Mouse (Mus musculus) lung, adult 2 months (tissue): ENCODE data around the gene Espn. TPM values are rescaled to one million over a fixed set of nuclear protein-coding genes. Genes with fewer than 3 reads are reported as not detected.
A peak's percentile ranks its signal among the peaks of the same experiment; 100 is the strongest.

Experiments used
- DNase-seq: peaks from one replicate; pipeline ENCODE4 v3.0.0; 2022
- H3K4me1 ChIP-seq: fragments of 200-500 bp; 2 replicates; pipeline ENCODE4 v1.6.1; 2011; ENCODE audit warnings: low read length; ENCODE audit not compliant: control insufficient read depth, insufficient read depth
- H3K4me3 ChIP-seq: fragments of 200-500 bp; replicated peaks from 2 replicates; pipeline ENCODE3; 2011; ENCODE audit warnings: low read depth, mild to moderate bottlenecking, control low read depth, low read length; ENCODE audit errors: extremely low read depth
- CTCF ChIP-seq: fragments of 200-500 bp; IDR thresholded peaks from 2 replicates; pipeline ENCODE4 v1.5.1; 2011; ENCODE audit warnings: mild to moderate bottlenecking, low read length, control low read depth; ENCODE audit not compliant: insufficient read depth
- POLR2A ChIP-seq: fragments of 200-500 bp; IDR thresholded peaks from 2 replicates; pipeline ENCODE4 v1.6.1; 2011; ENCODE audit warnings: low read depth, mild to moderate bottlenecking, control low read depth, low read length, borderline replicate concordance; ENCODE audit errors: extremely low read depth
- WGBS: fragments of 180-500 bp; shearing (Covaris S2); methylation state at CpG from one replicate; pipeline ENCODE4 v1.1.7; 2018; 5-methylcytosine and 5-hydroxymethylcytosine counted together
- polyA plus RNA-seq: library from polyadenylated mRNA; depleted of rRNA; stranded (reverse); fragments of >200 nt; gene quantifications from 2 replicates; pipeline ENCODE4 v1.2.3, GENCODE M21; 2012

The Espn gene
- polyA plus RNA-seq, 1 experiment: 9.8 TPM

DNA sequence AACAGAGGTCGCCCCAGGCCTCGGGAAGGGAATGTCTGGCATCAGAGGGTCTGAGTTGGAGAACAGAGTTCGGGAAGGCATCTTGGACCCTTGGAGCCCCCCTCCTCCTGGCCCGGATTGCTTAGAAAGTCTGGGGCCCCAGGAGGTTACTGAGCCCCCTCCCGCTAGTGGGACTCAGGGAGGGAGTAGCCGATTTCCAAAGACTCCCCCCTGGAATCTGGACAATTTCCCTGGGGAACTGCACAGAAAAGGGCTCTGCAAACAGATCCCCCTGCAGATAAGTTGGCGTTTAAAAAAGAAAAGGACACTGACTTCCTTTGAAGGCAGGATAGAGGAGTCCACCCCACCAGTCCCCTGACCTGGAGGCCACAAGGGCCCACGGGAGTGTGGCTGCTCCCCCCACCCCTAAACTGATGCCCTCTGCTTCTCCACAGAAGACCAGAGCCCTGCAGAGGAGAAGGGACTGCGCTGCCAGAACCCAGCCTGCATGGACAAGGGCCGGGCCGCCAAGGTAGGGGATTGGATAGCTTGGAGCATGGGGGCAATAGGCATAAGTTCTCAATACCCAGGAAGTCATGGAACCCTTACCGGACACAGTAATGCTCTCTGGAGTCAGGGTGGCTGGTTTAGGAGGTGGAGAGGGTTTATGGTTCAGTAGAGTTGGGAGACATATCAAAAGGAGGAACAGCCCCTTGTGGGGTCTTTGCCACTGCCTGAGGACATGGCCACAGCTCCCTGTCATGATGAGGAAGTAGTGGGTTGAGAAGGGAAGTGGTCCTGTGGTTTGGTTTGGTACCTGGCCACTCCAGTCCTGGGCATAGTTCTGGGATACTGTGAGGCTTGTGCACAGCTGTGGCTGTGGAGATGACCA is 64.7 kb downstream of the Espn start:
- WGBS: 9% methylated on average over 12 of the region's 12 CpGs
- TF ChIP-seq CTCF (no peak), POLR2A (no peak)
- Histone ChIP-seq H3K4me1 (peaks cover 8% of the 10 kb centered on the region; the same call in 1 of the 2 replicates), H3K4me3 (peak overlapping the region; percentile 77)
- no peak for DNase-seq

- Histone ChIP-seq H3K4me1 (peaks cover 8% of the 10 kb centered on the region; the same call in 1 of the 2 replicates), H3K4me3 (peak overlapping the region; percentile 77)
- under 1% methylated on average over 78 of the region's 92 CpGs for WGBS
- TF ChIP-seq CTCF: no peak
- no peak for TF ChIP-seq POLR2A
- DNase-seq: peak; percentile 72
These were observed 65.5 kb downstream of the Espn start for GRCm38 (mm10) chr4:152086505-152087210.

- no peak overlapping the region for H3K4me3 ChIP-seq
- DNase-seq: no peak
- 89% methylated on average over 7 of the region's 7 CpGs for WGBS
- H3K4me1 ChIP-seq: peaks cover 8% of the 10 kb centered on the region; the same call in 1 of the 2 replicates
- TF ChIP-seq POLR2A: no peak
- no peak for TF ChIP-seq CTCF
These were observed 67.6 kb downstream of the Espn start for GRCm38 (mm10) chr4:152084616-152085015.

DNA sequence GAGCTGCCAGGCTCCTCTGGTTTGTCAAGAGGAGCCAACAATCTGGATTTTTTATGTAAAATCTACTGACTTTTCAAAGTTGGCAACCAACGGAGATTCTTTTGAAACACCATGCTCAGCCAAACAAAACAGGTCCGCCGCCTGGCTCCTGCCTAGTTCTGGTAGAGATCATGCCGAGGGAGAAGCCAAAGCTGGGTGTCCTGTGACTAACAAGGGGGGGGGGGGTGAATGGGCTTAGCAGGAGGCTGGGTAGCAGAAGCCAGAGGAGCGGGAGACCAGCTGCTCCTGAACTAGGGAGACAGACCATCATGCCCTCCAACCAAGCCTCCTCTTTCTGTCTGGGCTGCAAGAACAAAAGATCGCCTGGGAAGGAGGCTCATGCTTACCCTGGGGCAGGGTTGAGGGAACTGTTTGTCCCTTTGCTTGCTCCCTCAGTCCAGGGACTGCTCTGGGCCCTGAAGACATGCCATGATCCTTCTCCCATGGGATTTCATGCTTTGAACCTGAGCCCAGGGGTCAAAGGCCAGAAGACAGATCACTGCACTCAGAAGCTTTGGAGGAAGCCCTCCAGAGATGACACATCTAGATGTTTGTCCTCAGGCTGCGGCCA is 68.5 kb downstream of the Espn start:
- no peak for DNase-seq
- H3K4me1 ChIP-seq: peaks cover 8% of the 10 kb centered on the region; the same call in 1 of the 2 replicates
- WGBS: 58% methylated on average over 7 of the region's 7 CpGs
- TF ChIP-seq CTCF: no peak
- TF ChIP-seq POLR2A: no peak
- H3K4me3 ChIP-seq: no peak overlapping the region

DNA sequence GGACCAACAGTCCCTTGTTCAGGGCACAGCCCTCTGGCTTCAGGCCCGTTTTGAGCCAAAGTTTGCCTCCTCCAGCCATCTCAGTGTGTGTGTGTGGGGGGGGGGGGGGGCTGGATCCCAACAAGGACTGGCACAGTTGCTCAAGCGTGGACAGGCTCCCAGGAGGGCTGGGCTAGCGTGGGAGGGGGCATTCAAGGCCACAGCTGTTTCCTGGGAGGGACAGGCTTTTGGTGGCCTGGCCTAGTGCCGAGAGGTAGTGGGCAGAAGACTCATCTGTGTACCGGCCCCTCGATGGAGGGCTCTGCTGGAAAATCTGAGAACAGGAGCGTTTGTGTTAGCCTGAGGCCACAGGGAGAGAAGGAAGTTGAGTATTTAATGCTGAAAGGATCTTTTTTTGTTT is 72.2 kb downstream of the Espn start:
- H3K4me1 ChIP-seq: no peaks in the 10 kb centered on the region
- TF ChIP-seq POLR2A (no peak), CTCF (no peak)
- no peak overlapping the region for H3K4me3 ChIP-seq
- DNase-seq: no peak
- WGBS: 40% methylated on average over 7 of the region's 7 CpGs

DNA sequence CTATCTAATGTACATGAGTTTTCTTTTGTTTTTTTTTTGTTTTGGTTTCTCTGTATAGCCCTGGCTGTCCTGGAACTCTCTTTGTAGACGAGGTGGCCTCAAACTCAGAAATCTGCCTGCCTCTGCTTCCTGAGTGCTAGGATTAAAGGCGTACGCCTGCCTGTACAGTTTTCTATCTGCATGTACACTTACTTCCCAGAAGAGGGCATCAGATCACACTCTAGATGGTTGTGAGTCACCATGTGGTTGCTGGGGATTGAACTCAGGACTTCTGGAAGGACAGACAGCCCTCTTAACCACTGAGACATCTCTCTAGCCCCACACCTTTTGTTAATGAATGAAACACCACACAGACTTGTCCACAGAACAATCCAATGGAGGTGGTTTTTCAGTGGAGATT is 72.9 kb downstream of the Espn start:
- Histone ChIP-seq H3K4me1 (no peaks in the 10 kb centered on the region), H3K4me3 (no peak overlapping the region)
- no peak for DNase-seq
- TF ChIP-seq POLR2A (no peak), CTCF (no peak)
- 85% methylated on average over 3 of the region's 3 CpGs for WGBS

DNA sequence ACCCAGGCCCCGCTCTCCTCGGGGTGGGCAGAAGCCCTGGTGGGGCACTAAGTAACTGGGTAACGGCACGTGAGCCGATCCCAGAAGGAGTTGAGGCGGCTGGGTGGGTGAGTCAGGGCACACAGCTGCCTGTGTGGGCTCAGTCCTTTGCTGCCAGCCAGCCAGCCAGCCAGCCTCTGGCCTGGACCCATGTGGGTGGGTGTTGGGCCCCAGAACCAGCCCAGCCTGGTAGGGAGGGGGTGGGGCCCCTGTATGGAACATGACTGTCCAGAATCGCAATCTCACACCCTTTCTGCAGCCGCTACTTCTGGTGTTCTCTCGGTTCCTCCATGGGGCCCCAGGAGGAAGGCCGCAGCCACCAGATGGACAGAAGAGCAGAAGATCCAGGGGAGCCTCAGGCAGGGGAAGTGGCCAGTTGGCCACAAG is 74.1 kb downstream of the Espn start:
- no peak for DNase-seq

DNA sequence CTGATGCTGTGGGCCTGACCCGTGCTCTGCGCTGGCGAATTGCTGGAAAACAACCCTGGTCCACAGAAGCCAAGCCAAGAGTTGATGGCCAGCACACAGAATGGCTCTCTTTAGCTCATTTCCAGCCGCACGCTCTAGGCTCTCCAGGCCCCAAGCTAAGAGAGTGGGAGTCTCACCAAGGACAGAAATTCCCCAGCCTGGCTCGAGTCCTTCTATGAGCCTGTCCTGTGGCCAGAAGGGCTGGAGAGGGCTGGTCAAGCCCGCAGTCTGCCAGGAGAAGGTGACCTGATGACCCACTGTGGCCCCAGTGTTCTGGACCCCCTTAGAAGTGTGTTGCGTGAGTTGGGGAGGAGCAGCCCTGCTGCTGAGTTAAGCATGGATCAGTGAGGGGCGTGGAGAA is 75.0 kb downstream of the Espn start:
- H3K4me1 ChIP-seq: 0 out of 2 replicates have a peak, but pooled peaks cover 2% of the 10 kb centered on the region
- DNase-seq: no peak
- WGBS: 89% methylated on average over 9 of the region's 9 CpGs
- TF ChIP-seq POLR2A (no peak), CTCF (no peak)
- no peak overlapping the region for H3K4me3 ChIP-seq

More for the DNA sequence above, 74.1 kb downstream of the Espn start:
- no peak overlapping the region for H3K4me3 ChIP-seq
- TF ChIP-seq CTCF: no peak
- TF ChIP-seq POLR2A: no peak
- 85% methylated on average over 10 of the region's 10 CpGs for WGBS
- no peaks in the 10 kb centered on the region for H3K4me1 ChIP-seq

DNA sequence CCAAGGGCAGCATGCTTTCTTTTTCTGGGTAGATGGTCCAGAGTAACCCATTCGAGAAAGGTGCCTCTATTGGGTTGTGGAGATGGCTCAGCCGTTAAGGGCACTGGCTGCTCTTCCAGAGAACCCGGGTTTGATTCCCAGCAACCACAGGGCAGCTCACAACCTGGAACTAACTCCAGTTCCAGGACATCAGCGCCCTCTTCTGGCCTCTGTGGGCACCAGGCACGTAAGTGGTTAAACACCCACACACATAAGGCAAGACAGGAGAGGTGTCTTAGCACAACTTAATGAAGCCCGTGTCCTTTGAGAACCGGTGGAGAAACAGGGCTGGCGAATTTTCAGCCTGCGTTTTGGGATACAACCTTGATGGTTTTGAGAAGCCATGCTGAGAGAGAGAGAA is 77.6 kb downstream of the Espn start:
- Histone ChIP-seq H3K4me3 (no peak overlapping the region), H3K4me1 (0 out of 2 replicates have a peak, but pooled peaks cover 2% of the 10 kb centered on the region)
- TF ChIP-seq CTCF (no peak), POLR2A (no peak)
- 84% methylated on average over 9 of the region's 9 CpGs for WGBS
- no peak for DNase-seq

- 66% methylated on average over 6 of the region's 6 CpGs for WGBS
- no peak for DNase-seq
These were observed 78.5 kb downstream of the Espn start for GRCm38 (mm10) chr4:152073715-152074114.

More at GRCm38 (mm10) chr4:152073715-152074114, 78.5 kb downstream of the Espn start:
- Histone ChIP-seq H3K4me1 (0 out of 2 replicates have a peak, but pooled peaks cover 2% of the 10 kb centered on the region), H3K4me3 (no peak overlapping the region)
- TF ChIP-seq CTCF (no peak), POLR2A (no peak)
